Mouse (Mus musculus) E14TG2a.4 (cell line): ENCODE data around the gene Supt6.

Experiments
- CTCF ChIP-seq: conservative IDR thresholded peaks from 2 replicates; pipeline ENCODE4 v1.5.1; 2014; ENCODE audit warnings: low read length
- NANOG ChIP-seq: IDR thresholded peaks from 2 replicates; pipeline ENCODE4 v1.6.1; 2014; ENCODE audit warnings: borderline replicate concordance, low read length, mixed read lengths

- TF ChIP-seq CTCF (no peak), NANOG (no peak)
Measured at GRCm38 (mm10) chr11:78170306-78170705, 75.5 kb downstream of the Supt6 start.
